In genomic region chr10:70303203-70303602, GRCm38 (mm10) we compare ENCODE assay signal across 12 mouse cellular contexts. TPM values are rescaled to one million over a fixed set of nuclear protein-coding genes. Genes with fewer than 3 reads are reported as not detected.
A peak's percentile ranks its signal among the peaks of the same experiment; 100 is the strongest.
DNase-seq lines count a peak whose midpoint lies in the region; ATAC-seq and TF ChIP-seq lines count a peak whose summit lies in the region.
"Had no signal": no experiment of that assay in that cellular context is flagged by ENCODE, and none has a peak within 500 bp of the region (broad histone marks: within the 10 kb centered on the region; RNA-seq: fewer than 3 reads in every experiment).

No protein-coding gene starts in this region.

- TF ChIP-seq CTCF in kidney, adult 2 months (conservative IDR thresholded peaks at IDR 0.05; ENCODE audit: insufficient read depth, insufficient read length, low read depth, low read length) = no peak

- 90% methylated on average over 6 of the region's 6 CpGs for WGBS in kidney, adult 2 months
- WGBS in midbrain, embryonic 14.5 days = 87% methylated on average over 6 of the region's 6 CpGs
- 92% methylated on average over 6 of the region's 6 CpGs for WGBS in midbrain, embryonic 16.5 days

- H3K9ac ChIP-seq in midbrain, embryonic 14.5 days (replicated peaks; ENCODE audit: low read length) = no peak overlapping the region
- H3K9ac ChIP-seq in midbrain, embryonic 16.5 days (ENCODE audit: low read depth, low read length) = no peak overlapping the region
- H3K9ac ChIP-seq: hindbrain, embryonic 12.5 days; liver, embryonic 13.5 days had no signal

- no peaks in the 10 kb centered on the region for H3K36me3 ChIP-seq in kidney, adult 2 months (ENCODE audit: control insufficient read depth, insufficient read depth, low read length)
- no peaks in the 10 kb centered on the region for H3K36me3 ChIP-seq in midbrain, embryonic 14.5 days (ENCODE audit: control insufficient read depth, insufficient read depth, low read length)
- H3K36me3 ChIP-seq in midbrain, embryonic 16.5 days (ENCODE audit: control insufficient read depth, insufficient read depth, low read length) = no peaks in the 10 kb centered on the region
- H3K36me3 ChIP-seq: hindbrain, embryonic 12.5 days; liver, embryonic 13.5 days had no signal

- no peaks in the 10 kb centered on the region for H3K9me3 ChIP-seq in midbrain, embryonic 14.5 days (ENCODE audit: control insufficient read depth, low read length)
- no peaks in the 10 kb centered on the region for H3K9me3 ChIP-seq in midbrain, embryonic 16.5 days (replicated peaks; ENCODE audit: control insufficient read depth, low read length, poor library complexity, severe bottlenecking)
- H3K9me3 ChIP-seq: hindbrain, embryonic 12.5 days; liver, embryonic 13.5 days had no signal

- H3K27me3 ChIP-seq in kidney, adult 2 months (replicated peaks; ENCODE audit: control insufficient read depth, insufficient read depth, low read length) = no peaks in the 10 kb centered on the region
- H3K27me3 ChIP-seq in midbrain, embryonic 14.5 days (ENCODE audit: control insufficient read depth, insufficient read depth, low read length) = no peaks in the 10 kb centered on the region
- H3K27me3 ChIP-seq in midbrain, embryonic 16.5 days (ENCODE audit: control insufficient read depth, insufficient read depth, low read depth, low read length) = no peaks in the 10 kb centered on the region
- H3K27me3 ChIP-seq: hindbrain, embryonic 12.5 days; liver, embryonic 13.5 days had no signal

- no peak for TF ChIP-seq POLR2A in kidney, adult 2 months (IDR thresholded peaks at IDR 0.05; ENCODE audit: low read depth, low read length)

- peak; percentile 20 for DNase-seq in kidney, adult 2 months
- DNase-seq in kidney, postnatal 10 days = no peak
- DNase-seq in midbrain, embryonic 14.5 days = peak; percentile 20
- peak; percentile 69 for DNase-seq in ES-CJ7 (ENCODE audit: low read depth, low spot score)
- DNase-seq in retina, embryonic 14.5 days (ENCODE audit: low spot score) = peak; percentile 46
- DNase-seq in adrenal gland, postnatal 25 days = no peak
- DNase-seq: adrenal gland, postnatal 14 days; cerebellum, adult 11 months; liver, embryonic 13.5 days had no signal

- H3K27ac ChIP-seq in kidney, adult 2 months (ENCODE audit: insufficient read depth, low read depth, low read length) = no peak overlapping the region
- no peak overlapping the region for H3K27ac ChIP-seq in midbrain, embryonic 14.5 days (replicated peaks; ENCODE audit: low read depth, low read length)
- H3K27ac ChIP-seq in midbrain, embryonic 16.5 days (ENCODE audit: low read length) = no peak overlapping the region
- H3K27ac ChIP-seq: hindbrain, embryonic 12.5 days; liver, embryonic 13.5 days had no signal

- no peak overlapping the region for H3K4me2 ChIP-seq in midbrain, embryonic 14.5 days (ENCODE audit: low read length)
- H3K4me2 ChIP-seq in midbrain, embryonic 16.5 days (ENCODE audit: low read length) = no peak overlapping the region
- H3K4me2 ChIP-seq: hindbrain, embryonic 12.5 days; liver, embryonic 13.5 days had no signal

- no peak for ATAC-seq in midbrain, embryonic 14.5 days (ENCODE audit: low FRiP score, low TSS enrichment)
- no peak for ATAC-seq in midbrain, embryonic 16.5 days

- H3K4me3 ChIP-seq in kidney, adult 2 months (ENCODE audit: insufficient read depth, low read depth, low read length) = no peak overlapping the region
- H3K4me3 ChIP-seq in midbrain, embryonic 14.5 days (replicated peaks; ENCODE audit: low read depth, low read length) = no peak overlapping the region
- H3K4me3 ChIP-seq in midbrain, embryonic 16.5 days (ENCODE audit: low read depth, low read length) = no peak overlapping the region
- H3K4me3 ChIP-seq: erythroblast, embryonic 14.5 days; hindbrain, embryonic 12.5 days; liver, embryonic 13.5 days had no signal

- no peaks in the 10 kb centered on the region; the same call in 1 of the 2 replicates for H3K4me1 ChIP-seq in kidney, adult 2 months (ENCODE audit: control insufficient read depth, insufficient read depth, low read length)
- no peaks in the 10 kb centered on the region for H3K4me1 ChIP-seq in midbrain, embryonic 14.5 days (ENCODE audit: control insufficient read depth, insufficient read depth, low read length)
- H3K4me1 ChIP-seq in midbrain, embryonic 16.5 days (ENCODE audit: control insufficient read depth, insufficient read depth, low read length) = peaks cover 3% of the 10 kb centered on the region; the same call in 1 of the 2 replicates
- H3K4me1 ChIP-seq: hindbrain, embryonic 12.5 days; liver, embryonic 13.5 days had no signal

RNA-seq across cellular contexts. Expression of gene Slc16a9, which starts 58.3 kb away (rescaled TPM):
- 68.9 and 77.1 TPM in 2 replicates for polyA plus RNA-seq in kidney, adult 2 months (2012; rRNA removed)
- polyA plus RNA-seq in midbrain, embryonic 14.5 days (2014; fragmentation: Nextera tagmentation; extraction: Ambion mirVana) = 0.81 and 1.1 TPM in 2 replicates
- 1.9 and 2.1 TPM in 2 replicates for polyA plus RNA-seq in midbrain, embryonic 16.5 days (2015; fragmentation: Nextera tagmentation; extraction: Ambion mirVana)
- 4.0 and 8.3 TPM in 2 replicates for total RNA-seq in adrenal gland, postnatal 25 days (2021)
- polyA plus RNA-seq: erythroblast, embryonic 14.5 days had no signal

Comparison
In these comparisons a context has a peak if more than half of its experiments do, and no peak if none do; other contexts are left out.
1. DNase-seq: peak in kidney, adult 2 months (single experiment), midbrain, embryonic 14.5 days (single experiment), ES-CJ7 (single experiment) and retina, embryonic 14.5 days (single experiment); none in kidney, postnatal 10 days (single experiment) and adrenal gland, postnatal 25 days (single experiment).
2. RNA of gene Slc16a9, which starts 58.3 kb away (polyA plus RNA-seq): 68.9 to 77.1 TPM in kidney, adult 2 months; 1.9 to 2.1 TPM in midbrain, embryonic 16.5 days and 0.81 to 1.1 TPM in midbrain, embryonic 14.5 days; every median in the first group is over 10 times any median in the second.